In genomic region chr10:15172558-15172957, GRCm38 (mm10) we compare ENCODE assay signal across 23 mouse cellular contexts.
DNase-seq lines count a peak whose midpoint lies in the region; ATAC-seq and TF ChIP-seq lines count a peak whose summit lies in the region.
"Had no signal": no experiment of that assay in that cellular context is flagged by ENCODE, and none has a peak within 500 bp of the region (broad histone marks: within the 10 kb centered on the region; RNA-seq: fewer than 3 reads in every experiment).

No protein-coding gene starts in this region.

- H3K4me3 ChIP-seq in heart, adult 2 months = no peak overlapping the region
- no peak overlapping the region for H3K4me3 ChIP-seq in lung, embryonic 14.5 days (ENCODE audit: low read depth, low read length)
- no peak overlapping the region for H3K4me3 ChIP-seq in CH12.LX (replicated peaks in 1 of 3; ENCODE audit: low read depth in 2 of 3, low read length in 2 of 3, poor library complexity in 1 of 3)
- H3K4me3 ChIP-seq: embryonic facial prominence, embryonic 12.5 days; lung, embryonic 15.5 days; megakaryocyte, embryonic 14.5 days; neural tube, embryonic 13.5 days had no signal

- no peaks in the 10 kb centered on the region for H3K4me1 ChIP-seq in heart, adult 2 months (ENCODE audit: control insufficient read depth, insufficient read depth, low read length)
- no peaks in the 10 kb centered on the region for H3K4me1 ChIP-seq in lung, embryonic 14.5 days (ENCODE audit: insufficient read depth)
- no peaks in the 10 kb centered on the region for H3K4me1 ChIP-seq in CH12.LX (ENCODE audit: control insufficient read depth in 1 of 2, insufficient read depth in 2 of 2)
- H3K4me1 ChIP-seq: embryonic facial prominence, embryonic 12.5 days; lung, embryonic 15.5 days; megakaryocyte, embryonic 14.5 days; neural tube, embryonic 13.5 days had no signal

- no peaks in the 10 kb centered on the region for H3K79me2 ChIP-seq in heart, adult 2 months (replicated peaks; ENCODE audit: control insufficient read depth, insufficient read depth, low read length)
- H3K79me2 ChIP-seq in CH12.LX (replicated peaks; ENCODE audit: control insufficient read depth, extremely low read depth, insufficient read depth, poor library complexity, severe bottlenecking) = no peaks in the 10 kb centered on the region

- no peak for TF ChIP-seq POLR2A in heart, adult 2 months (IDR thresholded peaks at IDR 0.05; ENCODE audit: insufficient read depth, low read depth, low read length)
- no peak for TF ChIP-seq POLR2A in CH12.LX (IDR thresholded peaks at IDR 0.05; ENCODE audit: low read depth, low read length)

- no peaks in the 10 kb centered on the region for H3K36me3 ChIP-seq in heart, adult 2 months (ENCODE audit: control insufficient read depth, insufficient read depth, low read length)
- no peaks in the 10 kb centered on the region for H3K36me3 ChIP-seq in lung, embryonic 14.5 days (ENCODE audit: insufficient read depth)
- no peaks in the 10 kb centered on the region for H3K36me3 ChIP-seq in CH12.LX (replicated peaks in 1 of 2; ENCODE audit: control insufficient read depth in 1 of 2, insufficient read depth in 1 of 2, low read length in 1 of 2)
- H3K36me3 ChIP-seq: embryonic facial prominence, embryonic 12.5 days; lung, embryonic 15.5 days; neural tube, embryonic 13.5 days had no signal

- dilution Hi-C loops in CH12.LX (cut with MboI; ENCODE audit: extremely low pct_ligation_motif_present, extremely low pct_unique_long_range_greater_than_20kb, low sequenced_read_pairs) = no loop called here

- DNase-seq in heart, adult 2 months = no peak
- no peak for DNase-seq in heart, postnatal 36 days
- DNase-seq in lung, embryonic 14.5 days = peak; percentile 42
- no peak for DNase-seq in lung, postnatal 4 days
- DNase-seq in CH12.LX (ENCODE audit: extremely low read depth) = peak; percentile 15
- DNase-seq in NIH3T3 (ENCODE audit: low read depth) = peak; percentile 44
- DNase-seq in urinary bladder, adult 18-20 months (ENCODE audit: low spot score in 2 of 2) = no peak
- no peak for DNase-seq in thymus, postnatal 10 days (ENCODE audit: low spot score in 2 of 2)
- DNase-seq: adrenal gland, postnatal 36 days; cerebellum, adult 9-11 months; gastrocnemius, postnatal 14 days; kidney, adult 18-20 months; kidney, postnatal 25 days; liver; right cerebral cortex, postnatal 4 days; thymus, postnatal 36 days had no signal

- H3K27me3 ChIP-seq in heart, adult 2 months (ENCODE audit: control insufficient read depth, insufficient read depth, low read length) = no peaks in the 10 kb centered on the region
- no peaks in the 10 kb centered on the region for H3K27me3 ChIP-seq in lung, embryonic 14.5 days (ENCODE audit: insufficient read depth, low read length)
- H3K27me3 ChIP-seq in CH12.LX (replicated peaks) = no peaks in the 10 kb centered on the region
- H3K27me3 ChIP-seq: embryonic facial prominence, embryonic 12.5 days; lung, embryonic 15.5 days; megakaryocyte, embryonic 14.5 days; neural tube, embryonic 13.5 days had no signal

- intact Hi-C loops in heart, adult 2 months (cut with DNase I) = loop anchor here (10.0 kb wide), 1 partner anchor 438 kb away; no protein-coding TSS in a partner anchor
- intact Hi-C loops in heart, postnatal 36 days (cut with DNase I) = loop anchor here (10.0 kb wide), 1 partner anchor 438 kb away; no protein-coding TSS in a partner anchor

- H3K27ac ChIP-seq in heart, adult 2 months = no peak overlapping the region
- no peak overlapping the region for H3K27ac ChIP-seq in lung, embryonic 14.5 days (ENCODE audit: low read depth)
- H3K27ac ChIP-seq in CH12.LX (ENCODE audit: insufficient read depth, low read depth) = no peak overlapping the region
- H3K27ac ChIP-seq: embryonic facial prominence, embryonic 12.5 days; hindbrain, embryonic 14.5 days; lung, embryonic 15.5 days; neural tube, embryonic 13.5 days had no signal

- no peak for ATAC-seq in lung, embryonic 14.5 days (ENCODE audit: insufficient read depth)
- ATAC-seq: activated CD4-positive, CD25-positive, alpha-beta regulatory T cell, adult 4 months; CD4-positive, CD25-positive, alpha-beta regulatory T cell, adult 4 months had no signal

- WGBS in heart, adult 2 months = 70% methylated on average over 1 of the region's 1 CpGs
- whole genome bisulfite sequencing in lung, embryonic 14.5 days = 63% methylated on average over 1 of the region's 1 CpGs

- H3K9ac ChIP-seq in heart, adult 2 months (ENCODE audit: low read depth, low read length) = no peak overlapping the region
- no peak overlapping the region for H3K9ac ChIP-seq in lung, embryonic 14.5 days
- H3K9ac ChIP-seq in CH12.LX (ENCODE audit: insufficient read depth, low read depth) = no peak overlapping the region
- H3K9ac ChIP-seq: embryonic facial prominence, embryonic 12.5 days; hindbrain, embryonic 14.5 days; lung, embryonic 15.5 days; neural tube, embryonic 13.5 days had no signal

- in situ Hi-C loops in CH12.LX (cut with MboI; ENCODE audit: low pct_ligation_motif_present, low pct_unique_long_range_greater_than_20kb, low sequenced_read_pairs) = no loop called here

- TF ChIP-seq RAD21 in CH12.LX (IDR thresholded peaks at IDR 0.05; ENCODE audit: low read depth, low read length) = peak; percentile 17

- no peak overlapping the region for H3K4me2 ChIP-seq in lung, embryonic 14.5 days
- no peak overlapping the region for H3K4me2 ChIP-seq in CH12.LX (ENCODE audit: insufficient read depth, low read depth, poor library complexity, severe bottlenecking)
- H3K4me2 ChIP-seq: embryonic facial prominence, embryonic 12.5 days; hindbrain, embryonic 14.5 days; lung, embryonic 15.5 days; neural tube, embryonic 13.5 days had no signal

- no peak for TF ChIP-seq EP300 in heart, adult 2 months (IDR thresholded peaks at IDR 0.05; ENCODE audit: insufficient read depth, low read depth, low read length)
- TF ChIP-seq EP300 in CH12.LX (IDR thresholded peaks at IDR 0.05; ENCODE audit: low read length) = no peak

- H3K9me3 ChIP-seq in lung, embryonic 14.5 days (ENCODE audit: low read depth, low read length) = no peaks in the 10 kb centered on the region
- H3K9me3 ChIP-seq in CH12.LX (replicated peaks; ENCODE audit: low read length) = no peaks in the 10 kb centered on the region
- H3K9me3 ChIP-seq: embryonic facial prominence, embryonic 12.5 days; lung, embryonic 15.5 days; megakaryocyte, embryonic 14.5 days; neural tube, embryonic 13.5 days had no signal

- TF ChIP-seq CTCF in heart, adult 2 months (IDR thresholded peaks at IDR 0.05) = peak; percentile 35
- peak; percentile 42 for TF ChIP-seq CTCF in lung, embryonic 14.5 days (IDR thresholded peaks at IDR 0.05; ENCODE audit: low read depth)
- peak in 1 of 2 experiments; percentile 33; a peak in 2 of 4 replicates for TF ChIP-seq CTCF in CH12.LX (conservative IDR thresholded peaks at IDR 0.05 in 1 of 2, IDR thresholded peaks at IDR 0.05 in 1 of 2; ENCODE audit: low read depth in 2 of 2, low read length in 2 of 2)

TF ChIP-seq in CH12.LX, 34 proteins besides CTCF, POLR2A, EP300 and RAD21:
- no peak for TF ChIP-seq ZC3H11A (IDR thresholded peaks at IDR 0.05; ENCODE audit: low read depth, low read length)
- peak; percentile 21; the same call in 1 of the 2 replicates for TF ChIP-seq SMC3 (IDR thresholded peaks at IDR 0.05; ENCODE audit: low read depth, low read length)

Comparison
In these comparisons a context has a peak if more than half of its experiments do, and no peak if none do; other contexts are left out.
1. DNase-seq: peak in lung, embryonic 14.5 days (single experiment), CH12.LX (single experiment) and NIH3T3 (single experiment); none in heart, adult 2 months (0 of 2), heart, postnatal 36 days (0 of 2), lung, postnatal 4 days (0 of 2), urinary bladder, adult 18-20 months (0 of 2) and thymus, postnatal 10 days (0 of 2).